Mouse (Mus musculus) olfactory bulb, adult 2 months (tissue): Measurements from ENCODE around the gene Lrmda. TPM values are rescaled to one million over a fixed set of nuclear protein-coding genes. Genes with fewer than 3 reads are reported as not detected.

Experiments used
- H3K27ac ChIP-seq: fragments of 200-500 bp; 2 replicates; pipeline ENCODE4 v1.5.1; 2012; ENCODE audit warnings: low read depth, low read length; ENCODE audit not compliant: insufficient read depth
- H3K4me1 ChIP-seq: fragments of 200-500 bp; 2 replicates; pipeline ENCODE4 v1.6.1; 2012; ENCODE audit warnings: low read length; ENCODE audit not compliant: control insufficient read depth, insufficient read depth
- H3K4me3 ChIP-seq: fragments of 200-500 bp; 2 replicates; pipeline ENCODE4 v1.5.1; 2012; ENCODE audit warnings: mild to moderate bottlenecking, low read depth, low read length, moderate library complexity; ENCODE audit not compliant: insufficient read depth
- CTCF ChIP-seq: fragments of 200-500 bp; IDR thresholded peaks from 2 replicates; pipeline ENCODE4 v1.5.1; 2012; ENCODE audit warnings: low read depth, mild to moderate bottlenecking, low read length, moderate library complexity; ENCODE audit not compliant: insufficient read depth
- POLR2A ChIP-seq: fragments of 200-500 bp; IDR thresholded peaks from 2 replicates; pipeline ENCODE4 v1.6.1; 2012; ENCODE audit warnings: mild to moderate bottlenecking, low read depth, low read length, moderate library complexity; ENCODE audit not compliant: insufficient read depth
- WGBS: fragments of 180-500 bp; shearing (Covaris S2); methylation state at CpG from one replicate; pipeline ENCODE4 v1.1.7; 2018; 5-methylcytosine and 5-hydroxymethylcytosine counted together
- polyA plus RNA-seq: library from polyadenylated mRNA; stranded (reverse); fragments of >200 nt; gene quantifications from 2 replicates; pipeline ENCODE4 v1.2.4, GENCODE M21; 2012; ENCODE audit warnings: low replicate concordance; ENCODE audit not compliant: missing spikeins, insufficient read depth, insufficient read length

Lrmda gene
- polyA plus RNA-seq, 1 experiment = not detected

DNA sequence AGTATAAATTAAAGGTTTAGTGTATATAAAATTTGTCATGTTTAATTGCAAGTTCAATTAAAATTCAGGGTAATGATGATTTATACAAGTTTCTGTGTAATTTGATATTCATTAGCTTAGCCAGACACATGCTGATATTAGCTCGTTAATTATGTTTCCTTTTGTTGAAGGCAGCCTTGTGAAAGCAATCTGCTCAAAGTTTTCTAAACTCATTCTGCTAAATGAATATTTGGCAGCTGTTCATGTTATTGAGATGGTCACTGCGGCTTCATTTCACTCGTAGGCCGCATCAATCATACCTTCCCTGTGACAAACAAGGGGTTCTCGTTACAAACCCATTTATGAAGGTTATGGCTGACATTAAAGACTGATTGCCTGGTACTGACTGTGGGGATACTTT, 423.2 kb downstream of the Lrmda start:
- Histone ChIP-seq H3K4me3 (no peak overlapping the region), H3K4me1 (no peaks in the 10 kb centered on the region), H3K27ac (no peak overlapping the region)
- TF ChIP-seq CTCF (no peak), POLR2A (no peak)
- 88% methylated on average over 5 of the region's 5 CpGs for WGBS

GRCm38 (mm10) chr14:22444541-22444940, 425.0 kb downstream of the Lrmda start:
- Histone ChIP-seq H3K27ac (no peak overlapping the region), H3K4me3 (no peak overlapping the region), H3K4me1 (no peaks in the 10 kb centered on the region)
- TF ChIP-seq CTCF (no peak), POLR2A (no peak)
- WGBS = 62% methylated on average over 2 of the region's 2 CpGs

GRCm38 (mm10) chr14:22445161-22445821, 425.8 kb downstream of the Lrmda start:
- H3K27ac ChIP-seq = no peak overlapping the region
- H3K4me1 ChIP-seq = no peaks in the 10 kb centered on the region
- no peak overlapping the region for H3K4me3 ChIP-seq
- TF ChIP-seq POLR2A (no peak), CTCF (no peak)
- WGBS = 78% methylated on average over 5 of the region's 5 CpGs

DNA sequence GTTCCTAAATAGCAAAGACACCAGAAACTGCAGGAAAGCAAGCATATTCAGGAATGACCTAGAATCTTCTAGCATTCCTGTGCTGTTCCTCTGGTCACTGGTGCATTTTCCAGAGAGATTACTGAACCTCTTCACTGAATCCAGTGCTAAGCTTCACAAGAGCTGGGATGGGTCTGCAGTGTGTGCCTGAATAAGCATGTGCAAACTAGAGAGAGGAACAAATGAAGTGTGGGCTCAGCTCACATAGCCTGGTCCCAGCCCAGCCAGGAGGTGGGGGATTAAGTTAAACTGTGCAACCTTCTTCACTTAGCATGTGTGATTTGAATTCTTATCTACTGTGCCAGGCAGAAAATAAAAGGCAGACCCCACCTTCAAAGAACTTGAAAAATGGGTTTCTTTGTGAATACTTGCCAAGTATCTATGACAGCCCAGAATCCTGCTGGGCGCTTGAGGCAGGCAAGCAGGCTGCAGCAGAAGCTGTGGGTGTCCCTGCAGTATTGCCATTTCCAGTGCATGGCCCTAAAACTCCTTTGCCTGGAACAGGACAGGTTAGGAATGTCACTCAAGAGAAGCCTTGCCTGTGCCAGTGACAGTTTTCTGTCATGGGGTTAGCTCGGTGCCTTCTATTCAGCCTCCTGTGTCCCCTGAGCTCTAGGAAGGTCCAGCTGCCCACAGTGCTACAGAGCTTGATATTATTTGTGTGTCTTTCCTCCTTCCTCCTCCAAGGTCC, 426.5 kb downstream of the Lrmda start:
- no peak for TF ChIP-seq POLR2A
- no peak for TF ChIP-seq CTCF
- WGBS = 87% methylated on average over 2 of the region's 2 CpGs
- H3K27ac ChIP-seq = no peak overlapping the region

GRCm38 (mm10) chr14:22451603-22452002, 432.1 kb downstream of the Lrmda start:
- no peak overlapping the region for H3K4me3 ChIP-seq
- 69% methylated on average over 4 of the region's 4 CpGs for WGBS
- no peak overlapping the region for H3K27ac ChIP-seq
- TF ChIP-seq CTCF = no peak
- TF ChIP-seq POLR2A = no peak
- no peaks in the 10 kb centered on the region for H3K4me1 ChIP-seq

More for the DNA sequence above, 426.5 kb downstream of the Lrmda start:
- Histone ChIP-seq H3K4me3 (no peak overlapping the region), H3K4me1 (no peaks in the 10 kb centered on the region)

DNA sequence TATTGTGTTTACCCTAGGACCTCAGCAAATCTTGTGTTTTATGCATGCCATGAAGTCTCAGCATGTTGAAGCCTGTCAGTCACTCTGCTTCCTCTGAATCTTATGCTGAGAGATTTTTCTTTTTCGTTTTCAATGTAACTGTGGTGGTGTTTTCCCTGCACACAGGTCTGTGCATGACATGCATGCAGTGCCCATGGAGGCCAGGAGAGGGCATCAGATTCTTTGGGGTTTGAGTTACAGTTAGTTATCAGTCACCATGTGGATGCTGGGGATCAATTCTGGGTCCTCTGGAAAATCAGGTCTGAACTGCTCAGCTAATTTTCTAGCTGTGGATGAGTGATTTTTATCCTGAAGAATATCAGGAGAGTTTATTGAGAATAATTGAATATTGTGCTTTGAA, 444.8 kb downstream of the Lrmda start:
- Histone ChIP-seq H3K4me3 (no peak overlapping the region), H3K4me1 (no peaks in the 10 kb centered on the region), H3K27ac (no peak overlapping the region)
- TF ChIP-seq POLR2A (no peak), CTCF (no peak)
- WGBS = 86% methylated on average over 1 of the region's 1 CpGs

DNA sequence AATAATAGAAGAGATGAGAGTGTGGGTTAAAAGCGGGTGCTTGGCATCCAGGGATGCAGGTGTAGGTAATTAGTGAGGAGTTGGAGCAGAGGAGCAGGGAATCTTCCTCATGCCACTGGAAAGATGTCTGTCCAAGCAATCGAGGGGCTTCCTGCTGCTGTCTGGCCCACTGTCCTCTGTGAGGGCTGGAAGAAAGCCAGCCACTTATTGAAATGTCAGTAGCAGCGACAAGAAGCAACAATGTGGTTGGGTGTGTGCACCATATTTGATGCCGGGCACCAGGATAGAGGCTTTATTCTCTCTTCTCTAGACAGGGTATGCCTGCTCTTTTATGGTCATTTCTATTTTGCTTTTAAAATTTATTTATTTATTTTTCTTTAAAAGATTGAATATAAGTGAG, 451.5 kb downstream of the Lrmda start:
- no peak overlapping the region for H3K27ac ChIP-seq
- no peak overlapping the region for H3K4me3 ChIP-seq
- WGBS = 63% methylated on average over 4 of the region's 4 CpGs
- H3K4me1 ChIP-seq = no peaks in the 10 kb centered on the region
- TF ChIP-seq CTCF = no peak

DNA sequence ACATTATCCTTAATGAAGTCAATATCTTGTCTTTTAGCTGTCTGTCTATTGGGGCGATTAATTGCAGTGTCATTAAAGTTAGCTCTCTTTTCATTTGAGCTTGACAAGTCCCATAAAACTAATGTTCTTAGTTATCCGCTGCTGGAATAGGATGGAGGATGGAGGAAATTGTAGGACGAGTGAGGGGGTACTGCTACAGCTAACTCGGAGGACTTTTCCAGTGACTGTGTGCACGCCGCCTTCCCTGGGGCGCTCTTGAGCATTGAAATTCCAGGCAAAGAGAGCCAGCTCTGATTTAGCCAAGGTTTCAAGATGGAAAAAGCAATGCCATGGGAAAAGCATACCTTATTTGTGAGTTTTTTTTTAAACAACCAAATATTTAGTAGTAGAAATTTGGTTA, 453.9 kb downstream of the Lrmda start:
- H3K4me1 ChIP-seq = no peaks in the 10 kb centered on the region
- H3K27ac ChIP-seq = no peak overlapping the region
- WGBS = 76% methylated on average over 7 of the region's 7 CpGs
- TF ChIP-seq CTCF = no peak
- no peak for TF ChIP-seq POLR2A
- H3K4me3 ChIP-seq = no peak overlapping the region

GRCm38 (mm10) chr14:22473991-22474390, 454.5 kb downstream of the Lrmda start:
- Histone ChIP-seq H3K4me1 (no peaks in the 10 kb centered on the region), H3K27ac (no peak overlapping the region), H3K4me3 (no peak overlapping the region)
- no peak for TF ChIP-seq POLR2A
- WGBS = 76% methylated on average over 6 of the region's 6 CpGs
